Mouse (Mus musculus): ENCODE results near the gene Gm10643. TPM values are rescaled to one million over a fixed set of nuclear protein-coding genes. Genes with fewer than 3 reads are reported as not detected.

Gene Gm10643
- polyA plus RNA-seq, 1 experiment from 2014 or later, result 2.2 TPM

DNA sequence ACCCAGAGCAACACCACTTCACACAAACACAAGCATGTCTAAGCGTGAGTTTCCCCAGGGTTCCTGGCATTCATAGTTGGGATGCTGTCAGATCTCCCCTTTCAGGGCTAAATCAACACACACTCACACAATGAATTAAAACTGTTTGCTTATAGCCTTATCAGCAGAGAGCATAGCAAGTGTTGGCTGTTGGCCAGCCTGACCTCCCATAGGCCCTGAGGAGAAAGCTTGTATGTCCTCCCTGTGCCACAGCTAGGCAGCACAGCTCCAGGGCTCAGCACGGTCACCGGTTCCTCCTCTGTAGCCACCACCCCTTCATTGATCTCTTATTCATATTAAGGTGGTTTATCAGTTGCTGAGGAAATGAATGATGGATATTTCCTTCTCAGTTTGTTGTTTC, 12.2 kb downstream of the Gm10643 start:
- H3K4me3 ChIP-seq, result no peak overlapping the region
- H3K4me1 ChIP-seq, result no peaks in the 10 kb centered on the region
- ATAC-seq (ENCODE audit: low FRiP score, low read depth), result no peak
- H3K9ac ChIP-seq, result no peak overlapping the region
- H3K27me3 ChIP-seq (replicated peaks), result no peaks in the 10 kb centered on the region
- H3K9me3 ChIP-seq, result no peaks in the 10 kb centered on the region
- H3K4me2 ChIP-seq (replicated peaks), result no peak overlapping the region
- no peak overlapping the region for H3K27ac ChIP-seq
- 91% methylated on average over 3 of the region's 3 CpGs for WGBS
- H3K36me3 ChIP-seq, result no peaks in the 10 kb centered on the region

DNA sequence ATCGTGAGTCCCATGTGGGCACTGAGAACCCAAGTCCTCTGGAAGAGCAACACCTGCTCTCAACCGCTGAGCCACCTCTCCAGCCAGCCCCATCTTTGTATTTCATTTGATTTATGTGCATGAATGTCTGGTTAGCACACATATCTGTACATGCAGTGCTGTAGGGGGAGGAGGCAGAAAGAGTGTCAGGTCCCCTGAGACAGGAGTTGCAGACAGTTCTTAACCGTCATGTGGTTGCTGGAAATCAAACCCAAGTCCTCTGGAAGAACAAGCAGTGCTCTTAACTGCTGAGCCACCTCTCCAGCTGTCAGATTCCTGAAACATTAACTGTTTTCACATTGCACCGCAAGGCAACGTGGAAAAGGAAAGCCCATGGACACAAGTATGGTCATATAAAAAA, 16.8 kb downstream of the Gm10643 start:
- ATAC-seq (ENCODE audit: low FRiP score, low read depth), result no peak
- no peak overlapping the region for H3K4me3 ChIP-seq
- H3K27me3 ChIP-seq (replicated peaks), result peaks cover 30% of the 10 kb centered on the region
- H3K9me3 ChIP-seq, result no peaks in the 10 kb centered on the region
- 72% methylated on average over 5 of the region's 5 CpGs for WGBS
- H3K36me3 ChIP-seq, result no peaks in the 10 kb centered on the region
- no peak overlapping the region for H3K27ac ChIP-seq
- no peak overlapping the region for H3K4me2 ChIP-seq (replicated peaks)
- H3K4me1 ChIP-seq, result peaks cover 6% of the 10 kb centered on the region
- H3K9ac ChIP-seq, result no peak overlapping the region

DNA sequence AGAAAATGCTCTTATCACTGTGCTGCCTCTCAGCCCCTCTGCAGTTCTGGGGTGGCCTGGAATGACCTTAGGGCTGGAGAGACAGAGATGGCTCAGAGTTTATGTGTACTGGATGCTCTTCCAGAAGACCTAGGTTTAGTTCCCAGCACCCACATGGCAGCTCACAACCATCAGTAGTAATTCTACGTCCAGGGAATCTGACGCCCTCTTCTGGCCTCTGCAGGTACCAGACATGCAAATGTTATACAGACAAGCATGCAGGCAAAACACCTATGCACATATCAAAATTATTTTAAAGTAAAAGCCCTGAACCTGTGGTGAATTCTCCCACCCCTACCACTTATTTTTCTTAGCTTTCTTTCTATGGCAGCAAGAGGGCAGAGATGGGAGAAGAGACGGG, 18.4 kb downstream of the Gm10643 start:
- H3K27me3 ChIP-seq (replicated peaks), result peaks cover 47% of the 10 kb centered on the region
- H3K27ac ChIP-seq, result no peak overlapping the region
- WGBS, result 77% methylated on average over 3 of the region's 3 CpGs
- no peaks in the 10 kb centered on the region for H3K36me3 ChIP-seq
- H3K4me1 ChIP-seq, result peaks cover 18% of the 10 kb centered on the region
- no peaks in the 10 kb centered on the region for H3K9me3 ChIP-seq
- no peak overlapping the region for H3K9ac ChIP-seq
- no peak overlapping the region for H3K4me2 ChIP-seq (replicated peaks)
- no peak for ATAC-seq (ENCODE audit: low FRiP score, low read depth)
- H3K4me3 ChIP-seq, result no peak overlapping the region

DNA sequence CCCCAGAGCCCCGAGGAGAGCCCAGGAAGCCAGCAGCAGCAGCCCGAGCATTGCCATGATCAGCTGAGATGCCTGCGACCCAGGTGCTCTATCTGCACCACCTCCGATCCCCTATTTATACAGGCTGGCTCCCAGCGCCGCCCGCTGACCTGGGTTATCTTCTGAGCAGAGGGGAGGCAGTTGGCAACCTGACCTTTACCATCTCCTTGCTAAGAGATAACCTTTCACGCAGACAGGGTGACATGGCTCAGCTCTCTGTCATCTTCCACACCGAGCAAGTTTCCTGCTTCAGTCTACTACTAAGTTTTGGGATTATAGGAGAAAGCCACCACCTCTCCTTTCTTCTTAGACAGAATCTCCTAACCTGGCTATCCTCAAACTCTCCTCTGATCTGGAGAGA, 20.0 kb downstream of the Gm10643 start, which contains the start of gene Rln3:
Rln3 (minus strand) TSS at position 101 of the 400 bp plus-strand sequence.
- H3K4me3 ChIP-seq, result 0 out of 2 replicates have a peak within 1 kb of the TSS, but pooled peaks have one; percentile 11

DNA sequence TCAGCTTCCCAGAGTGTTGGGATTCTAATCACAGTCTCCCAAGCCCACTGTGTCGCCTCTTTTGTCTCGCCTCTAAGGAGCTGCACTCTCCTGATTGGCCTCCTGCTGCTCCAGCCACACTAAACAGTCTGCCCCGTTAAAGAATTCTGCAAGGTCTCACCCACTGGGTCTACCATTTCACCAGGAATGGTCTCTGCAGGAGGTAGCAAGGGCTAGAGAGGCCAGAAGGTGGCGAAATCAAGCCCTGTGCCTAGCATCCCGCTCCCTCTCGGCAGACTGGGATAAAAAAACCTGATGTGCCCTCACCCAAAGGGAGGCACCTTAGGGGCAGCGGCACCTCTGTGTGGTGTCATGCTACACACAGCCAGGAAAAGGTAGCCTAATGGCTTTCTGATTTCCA, 20.8 kb downstream of the Gm10643 start:
- H3K4me1 ChIP-seq, result peaks cover 18% of the 10 kb centered on the region
- H3K9ac ChIP-seq, result no peak overlapping the region
- H3K4me2 ChIP-seq (replicated peaks), result 0 out of 2 replicates have a peak overlapping the region, but pooled peaks have one; percentile 27
- no peaks in the 10 kb centered on the region for H3K9me3 ChIP-seq
- no peak for ATAC-seq (ENCODE audit: low FRiP score, low read depth)
- no peak overlapping the region for H3K27ac ChIP-seq
- H3K4me3 ChIP-seq, result no peak overlapping the region
- H3K36me3 ChIP-seq, result no peaks in the 10 kb centered on the region
- peaks cover 59% of the 10 kb centered on the region for H3K27me3 ChIP-seq (replicated peaks)
- whole genome bisulfite sequencing, result 3% methylated on average over 7 of the region's 7 CpGs

More for the DNA sequence above, 20.0 kb downstream of the Gm10643 start, which contains the start of gene Rln3:
- no peak for ATAC-seq (ENCODE audit: low FRiP score, low read depth)
- Histone ChIP-seq H3K4me2 (replicated peaks) (peak within 1 kb of the TSS; percentile 27; the same call in 1 of the 2 replicates), H3K4me1 (peaks cover 18% of the 10 kb centered on the region), H3K27me3 (replicated peaks) (peaks cover 59% of the 10 kb centered on the region), H3K36me3 (no peaks in the 10 kb centered on the region), H3K9ac (no peak within 1 kb of the TSS), H3K27ac (no peak within 1 kb of the TSS), H3K9me3 (no peaks in the 10 kb centered on the region)
- 8% methylated on average over 9 of the region's 9 CpGs for WGBS

DNA sequence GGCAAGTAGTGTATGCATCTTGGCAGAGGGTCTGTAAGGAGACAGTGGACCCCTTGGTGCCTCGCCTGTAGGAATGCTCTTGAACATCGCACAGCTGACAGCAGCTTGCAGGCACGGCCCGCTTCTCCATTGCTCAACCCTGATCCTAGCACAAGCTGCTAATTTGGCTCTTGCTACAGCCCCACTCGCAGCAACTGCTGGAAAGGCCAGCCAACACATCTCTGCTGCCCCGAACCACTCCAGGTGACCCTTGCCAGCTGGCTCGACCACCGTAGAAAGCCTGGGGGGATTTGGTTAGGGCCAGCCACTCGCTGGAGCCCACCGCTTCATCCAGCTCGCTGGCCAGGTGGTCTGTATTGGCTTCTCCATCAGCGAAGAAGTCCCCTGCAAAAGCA, 22.0 kb downstream of the Gm10643 start:
- Histone ChIP-seq H3K4me2 (replicated peaks) (no peak overlapping the region), H3K4me1 (peaks cover 18% of the 10 kb centered on the region), H3K36me3 (no peaks in the 10 kb centered on the region), H3K4me3 (peak overlapping the region; percentile 5; the same call in 1 of the 2 replicates), H3K27ac (no peak overlapping the region), H3K27me3 (replicated peaks) (peaks cover 59% of the 10 kb centered on the region), H3K9me3 (no peaks in the 10 kb centered on the region), H3K9ac (no peak overlapping the region)
- ATAC-seq (ENCODE audit: low FRiP score, low read depth), result no peak
- 39% methylated on average over 12 of the region's 12 CpGs for WGBS

DNA sequence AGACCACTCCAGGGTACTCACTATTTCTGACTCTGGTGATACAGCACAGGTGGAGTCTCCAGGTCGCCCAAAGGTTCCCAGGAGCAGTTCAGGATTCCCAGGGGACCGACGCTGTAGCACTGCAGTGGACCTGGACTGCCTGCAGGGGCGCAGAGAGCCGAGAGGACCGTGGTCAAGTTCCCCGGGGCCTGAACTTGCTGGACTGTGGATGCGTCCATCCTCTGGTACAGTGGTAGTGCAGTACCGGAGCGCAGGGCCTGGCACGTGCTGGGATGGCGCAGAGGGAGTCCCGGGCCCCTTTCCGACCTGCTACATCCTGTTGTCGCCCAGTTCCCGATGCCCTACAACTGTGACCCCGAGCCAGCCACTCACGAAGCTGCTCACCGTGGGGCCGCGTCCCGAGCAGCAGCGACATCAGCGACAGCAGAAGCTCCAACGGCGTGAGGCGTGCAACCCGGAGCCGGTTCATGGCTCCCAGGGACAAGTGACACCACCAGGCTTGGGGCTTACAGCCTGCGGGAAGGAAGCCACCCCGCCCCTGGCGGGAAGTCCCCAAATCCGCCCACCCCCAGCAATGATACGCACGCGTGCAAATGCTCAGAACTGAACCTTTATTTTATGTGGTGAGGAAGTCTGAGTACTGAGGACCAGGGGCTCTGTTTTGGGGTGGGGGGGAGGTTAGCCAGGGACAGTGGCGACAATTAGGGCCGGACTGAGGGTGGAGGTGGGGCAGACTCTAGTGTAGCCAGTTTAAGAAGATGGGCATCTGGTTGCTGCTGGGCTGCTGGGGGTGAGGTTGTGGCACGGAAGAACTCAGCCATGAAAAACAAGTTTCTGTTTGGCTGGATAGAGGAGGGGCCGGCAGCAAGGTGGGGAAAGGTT, 22.6 kb downstream of the Gm10643 start, which contains the start of gene Il27ra:
Il27ra (minus strand) TSS at position 524 of the 882 bp plus-strand sequence.
- Histone ChIP-seq H3K36me3 (no peaks in the 10 kb centered on the region), H3K4me3 (peak within 1 kb of the TSS; percentile 31), H3K27me3 (replicated peaks) (peaks cover 59% of the 10 kb centered on the region), H3K9ac (no peak within 1 kb of the TSS), H3K4me2 (replicated peaks) (peak within 1 kb of the TSS; percentile 65), H3K9me3 (no peaks in the 10 kb centered on the region), H3K4me1 (peaks cover 18% of the 10 kb centered on the region), H3K27ac (no peak within 1 kb of the TSS)
- ATAC-seq (ENCODE audit: low FRiP score, low read depth), result peak; percentile 48; the same call in 1 of the 2 replicates
- 7% methylated on average over 40 of the region's 40 CpGs for WGBS

DNA sequence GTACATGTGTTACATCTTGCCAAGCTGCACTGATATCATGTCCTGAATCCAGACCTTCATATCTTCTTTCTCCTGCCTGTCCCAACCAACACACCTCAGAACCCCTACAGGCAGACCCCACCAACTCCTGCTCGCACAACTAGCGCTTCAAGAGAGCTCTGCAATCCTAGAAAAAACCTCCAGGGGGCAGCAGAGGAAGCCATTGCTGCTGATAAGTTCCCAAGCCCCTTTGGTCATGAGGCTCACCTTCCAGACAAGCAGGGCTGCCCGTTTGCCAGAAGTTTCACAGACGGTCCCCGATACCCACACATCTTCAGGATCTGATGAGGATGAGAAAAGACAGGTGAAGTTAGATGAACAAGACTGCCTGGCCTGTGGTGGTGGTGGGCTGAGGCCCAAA, 25.9 kb downstream of the Gm10643 start:
- Histone ChIP-seq H3K4me2 (replicated peaks) (no peak overlapping the region), H3K27me3 (replicated peaks) (peaks cover 47% of the 10 kb centered on the region), H3K9ac (no peak overlapping the region), H3K36me3 (no peaks in the 10 kb centered on the region), H3K4me3 (no peak overlapping the region), H3K4me1 (peaks cover 15% of the 10 kb centered on the region), H3K27ac (no peak overlapping the region), H3K9me3 (no peaks in the 10 kb centered on the region)
- peak; percentile 35 for ATAC-seq (ENCODE audit: low FRiP score, low read depth)
- 10% methylated on average over 5 of the region's 5 CpGs for WGBS

DNA sequence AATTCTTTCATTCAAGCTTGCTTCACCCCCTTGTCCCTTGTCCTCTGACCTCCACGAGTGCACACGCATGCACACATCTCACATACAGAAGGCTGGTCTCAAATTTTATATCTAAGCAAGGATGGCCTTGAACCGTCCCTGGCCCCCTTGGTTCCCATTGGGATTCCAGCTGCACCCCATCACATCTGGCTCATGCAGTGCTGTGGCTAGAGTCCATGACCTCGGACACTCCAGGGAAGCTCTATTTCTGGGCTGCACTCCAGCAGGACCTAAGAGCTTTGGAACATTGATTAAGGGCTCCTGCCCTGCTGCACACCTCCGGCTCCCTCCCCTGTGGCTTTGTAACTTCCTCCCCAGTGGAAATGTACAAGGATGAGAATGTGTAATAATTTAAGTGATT, 26.9 kb downstream of the Gm10643 start:
- H3K27ac ChIP-seq, result no peak overlapping the region
- 85% methylated on average over 5 of the region's 5 CpGs for WGBS

DNA sequence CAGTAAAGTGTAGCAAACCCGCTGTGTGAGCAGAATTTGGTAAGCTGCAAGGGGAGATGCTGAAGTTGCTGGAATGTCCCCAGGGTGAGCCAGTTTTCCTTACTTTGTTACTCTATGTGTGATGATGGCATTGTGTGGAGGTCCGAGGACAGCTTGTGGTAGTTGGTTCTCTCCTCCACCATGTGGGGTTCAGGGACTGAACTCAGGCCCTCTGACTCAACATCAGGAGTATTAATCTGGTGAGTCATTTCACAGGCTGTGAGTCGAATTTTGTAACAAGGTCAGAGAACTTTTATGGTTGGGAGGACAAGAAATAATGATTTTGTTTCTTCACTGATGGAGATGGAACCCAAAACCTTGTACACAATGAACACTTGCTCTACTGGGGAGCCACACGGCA, 32.2 kb downstream of the Gm10643 start:
- WGBS, result 78% methylated on average over 4 of the region's 4 CpGs
- no peak overlapping the region for H3K4me3 ChIP-seq
- H3K4me1 ChIP-seq, result 0 out of 2 replicates have a peak, but pooled peaks cover 2% of the 10 kb centered on the region
- H3K9ac ChIP-seq, result no peak overlapping the region
- no peaks in the 10 kb centered on the region for H3K36me3 ChIP-seq
- H3K27me3 ChIP-seq (replicated peaks), result peaks cover 17% of the 10 kb centered on the region; the same call in 1 of the 2 replicates
- ATAC-seq (ENCODE audit: low FRiP score, low read depth), result no peak
- no peaks in the 10 kb centered on the region for H3K9me3 ChIP-seq
- H3K27ac ChIP-seq, result no peak overlapping the region
- no peak overlapping the region for H3K4me2 ChIP-seq (replicated peaks)

More for the DNA sequence above, 26.9 kb downstream of the Gm10643 start:
- no peak overlapping the region for H3K4me3 ChIP-seq
- H3K9ac ChIP-seq, result no peak overlapping the region
- H3K4me2 ChIP-seq (replicated peaks), result no peak overlapping the region
- no peak for ATAC-seq (ENCODE audit: low FRiP score, low read depth)
- H3K4me1 ChIP-seq, result peaks cover 12% of the 10 kb centered on the region
- no peaks in the 10 kb centered on the region for H3K9me3 ChIP-seq
- peaks cover 36% of the 10 kb centered on the region for H3K27me3 ChIP-seq (replicated peaks)
- no peaks in the 10 kb centered on the region for H3K36me3 ChIP-seq

DNA sequence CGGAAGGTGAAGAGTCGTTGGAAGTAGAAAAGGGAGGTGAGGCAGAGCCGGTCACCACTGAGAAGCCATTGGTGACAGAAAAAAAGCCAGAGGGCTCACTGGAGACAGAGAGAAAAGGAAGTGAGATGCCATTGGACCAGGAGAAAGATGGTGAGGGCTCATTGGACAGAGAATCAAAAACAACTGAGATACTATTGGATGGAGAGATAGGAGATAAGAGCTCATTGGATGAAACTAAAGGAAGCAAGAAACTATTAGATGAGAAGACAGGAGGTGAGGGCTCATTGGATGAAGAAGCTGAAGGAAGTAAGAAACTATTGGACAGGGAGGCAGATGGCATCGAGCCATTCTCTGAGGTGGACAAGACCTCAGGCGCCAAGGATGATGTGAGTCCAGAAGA, 35.7 kb downstream of the Gm10643 start:
- peaks cover 29% of the 10 kb centered on the region for H3K27me3 ChIP-seq (replicated peaks)
- WGBS, result 91% methylated on average over 5 of the region's 5 CpGs
- no peak overlapping the region for H3K4me2 ChIP-seq (replicated peaks)

DNA sequence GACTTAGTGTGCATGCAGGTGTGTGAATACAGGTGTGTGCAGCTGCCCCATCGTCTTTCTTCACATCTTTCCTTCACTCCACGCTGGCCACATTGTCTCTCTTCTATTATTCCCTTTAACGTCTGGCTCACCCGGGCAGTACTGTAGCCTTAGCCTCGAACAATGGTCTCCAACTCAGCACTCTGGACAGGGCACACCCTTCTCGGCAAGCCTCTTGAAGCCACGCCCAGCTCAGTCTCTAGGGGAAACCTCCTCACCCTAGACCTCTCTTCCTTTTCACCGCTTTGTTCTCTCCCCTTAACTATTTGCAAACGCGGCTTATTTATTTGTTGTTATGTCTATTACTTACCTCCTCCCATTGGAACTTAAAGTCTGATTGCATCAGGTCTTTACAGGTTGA, 37.5 kb downstream of the Gm10643 start:
- Histone ChIP-seq H3K4me3 (no peak overlapping the region), H3K9ac (no peak overlapping the region), H3K4me2 (replicated peaks) (no peak overlapping the region), H3K27me3 (replicated peaks) (peaks cover 31% of the 10 kb centered on the region), H3K9me3 (no peaks in the 10 kb centered on the region), H3K27ac (no peak overlapping the region), H3K4me1 (peaks cover 10% of the 10 kb centered on the region; the same call in 1 of the 2 replicates), H3K36me3 (no peaks in the 10 kb centered on the region)
- no peak for ATAC-seq (ENCODE audit: low FRiP score, low read depth)
- 13% methylated on average over 10 of the region's 10 CpGs for WGBS

More for the DNA sequence above, 35.7 kb downstream of the Gm10643 start:
- Histone ChIP-seq H3K9me3 (no peaks in the 10 kb centered on the region), H3K4me3 (no peak overlapping the region), H3K4me1 (peaks cover 12% of the 10 kb centered on the region; the same call in 1 of the 2 replicates), H3K27ac (no peak overlapping the region), H3K9ac (no peak overlapping the region), H3K36me3 (no peaks in the 10 kb centered on the region)
- ATAC-seq (ENCODE audit: low FRiP score, low read depth), result no peak
